Mouse (Mus musculus) limb, embryonic 13.5 days (tissue): Measurements from ENCODE around the gene Aatk. TPM values are rescaled to one million over a fixed set of nuclear protein-coding genes. Genes with fewer than 3 reads are reported as not detected.

Experiments
- ATAC-seq: fragments of 200-750 bp; cut with Nextera tagmentation; 2 replicates; pipeline ENCODE4 v1.8.0; 2017; ENCODE audit warnings: low read depth, moderate number of reproducible peaks, moderate TSS enrichment; ENCODE audit not compliant: low FRiP score
- H3K27ac ChIP-seq: fragments of 300-500 bp; sonication (generic); 2 replicates; pipeline ENCODE4 v1.5.1; 2015; ENCODE audit warnings: inconsistent platforms, mild to moderate bottlenecking, moderate library complexity
- H3K27me3 ChIP-seq: fragments of 300-500 bp; sonication (generic); 2 replicates; pipeline ENCODE4 v1.6.1; 2015; ENCODE audit warnings: mild to moderate bottlenecking, inconsistent platforms
- H3K36me3 ChIP-seq: fragments of 300-500 bp; sonication (generic); 2 replicates; pipeline ENCODE4 v1.6.1; 2015; ENCODE audit warnings: inconsistent platforms, mild to moderate bottlenecking, moderate library complexity
- H3K4me1 ChIP-seq: fragments of 300-500 bp; sonication (generic); 2 replicates; pipeline ENCODE4 v1.6.1; 2015; ENCODE audit warnings: inconsistent platforms
- H3K4me2 ChIP-seq: fragments of 300-500 bp; sonication (generic); replicated peaks from 2 replicates; pipeline ENCODE4 v1.6.1; 2015; ENCODE audit warnings: inconsistent platforms, mild to moderate bottlenecking, moderate library complexity
- H3K4me3 ChIP-seq: fragments of 300-500 bp; sonication (generic); 2 replicates; pipeline ENCODE4 v1.5.1; 2015; ENCODE audit warnings: moderate library complexity, mild to moderate bottlenecking, inconsistent platforms
- H3K9ac ChIP-seq: fragments of 300-500 bp; sonication (generic); 2 replicates; pipeline ENCODE4 v1.6.1; 2015; ENCODE audit warnings: mild to moderate bottlenecking, inconsistent platforms
- H3K9me3 ChIP-seq: fragments of 300-500 bp; sonication (generic); 2 replicates; pipeline ENCODE4 v1.6.1; 2016; ENCODE audit warnings: inconsistent platforms
- WGBS: fragments of 180-500 bp; shearing (Covaris S2); methylation state at CpG from one replicate; pipeline ENCODE4 v1.1.7; 2015; 5-methylcytosine and 5-hydroxymethylcytosine counted together
- polyA plus RNA-seq: library from polyadenylated mRNA; unstranded; fragments of >200 nt; fragmentation: Nextera tagmentation; extraction: Ambion mirVana; gene quantifications from 2 replicates; pipeline ENCODE4 v1.2.1, GENCODE M21; 2015

Aatk gene
- 5.2 and 6.1 TPM in 2 replicates for polyA plus RNA-seq

GRCm38 (mm10) chr11:120046553-120047191 lies at the start of gene Aatk:
TSS of gene Aatk (minus strand) at chr11:120047167.
- Histone ChIP-seq H3K36me3 (no peaks in the 10 kb centered on the region), H3K9ac (peak within 1 kb of the TSS; percentile 79), H3K9me3 (no peaks in the 10 kb centered on the region), H3K27me3 (peaks cover 38% of the 10 kb centered on the region), H3K4me2 (peak within 1 kb of the TSS; percentile 90), H3K4me3 (peak within 1 kb of the TSS; percentile 69), H3K4me1 (peaks cover 45% of the 10 kb centered on the region), H3K27ac (0 out of 2 replicates have a peak within 1 kb of the TSS, but pooled peaks have one; percentile 22)
- ATAC-seq = no peak
- 1% methylated on average over 45 of the region's 63 CpGs for WGBS

GRCm38 (mm10) chr11:120092817-120093591 lies 46.0 kb upstream of the Aatk start:
- Histone ChIP-seq H3K36me3 (peaks cover 68% of the 10 kb centered on the region), H3K27ac (no peak overlapping the region), H3K9me3 (no peaks in the 10 kb centered on the region), H3K4me1 (peaks cover 8% of the 10 kb centered on the region), H3K27me3 (no peaks in the 10 kb centered on the region), H3K4me2 (no peak overlapping the region), H3K9ac (no peak overlapping the region), H3K4me3 (no peak overlapping the region)
- 73% methylated on average over 23 of the region's 23 CpGs for WGBS
- no peak for ATAC-seq

- Histone ChIP-seq H3K27ac (no peak overlapping the region), H3K27me3 (no peaks in the 10 kb centered on the region), H3K4me2 (no peak overlapping the region), H3K4me1 (peaks cover 5% of the 10 kb centered on the region), H3K9me3 (no peaks in the 10 kb centered on the region), H3K9ac (no peak overlapping the region), H3K4me3 (no peak overlapping the region), H3K36me3 (peaks cover 55% of the 10 kb centered on the region)
- 90% methylated on average over 4 of the region's 4 CpGs for WGBS
- no peak for ATAC-seq
These were observed 43.7 kb upstream of the Aatk start for GRCm38 (mm10) chr11:120090661-120091060.

GRCm38 (mm10) chr11:120086702-120087152 lies 39.8 kb upstream of the Aatk start, which contains the start of gene Cep131:
TSS of gene Cep131 (minus strand) at chr11:120086827.
- peak within 1 kb of the TSS; percentile 76 for H3K4me2 ChIP-seq
- no peaks in the 10 kb centered on the region for H3K27me3 ChIP-seq
- peak within 1 kb of the TSS; percentile 93 for H3K9ac ChIP-seq
- H3K4me3 ChIP-seq = peak within 1 kb of the TSS; percentile 86
- H3K36me3 ChIP-seq = peaks cover 39% of the 10 kb centered on the region
- ATAC-seq = peak; percentile 99
- H3K9me3 ChIP-seq = no peaks in the 10 kb centered on the region
- under 1% methylated on average over 42 of the region's 42 CpGs for WGBS
- peak within 1 kb of the TSS; percentile 77 for H3K27ac ChIP-seq
- H3K4me1 ChIP-seq = peaks cover 10% of the 10 kb centered on the region

- under 1% methylated on average over 25 of the region's 25 CpGs for whole genome bisulfite sequencing
- ATAC-seq = peak; percentile 9; the same call in 1 of the 2 replicates
- peak overlapping the region; percentile 93 for H3K9ac ChIP-seq
- peak overlapping the region; percentile 76 for H3K4me2 ChIP-seq
- H3K4me1 ChIP-seq = peaks cover 10% of the 10 kb centered on the region
- H3K4me3 ChIP-seq = peak overlapping the region; percentile 86
- H3K27me3 ChIP-seq = no peaks in the 10 kb centered on the region
- H3K27ac ChIP-seq = peak overlapping the region; percentile 77
- H3K36me3 ChIP-seq = peaks cover 39% of the 10 kb centered on the region
- H3K9me3 ChIP-seq = no peaks in the 10 kb centered on the region
These were observed 39.1 kb upstream of the Aatk start for GRCm38 (mm10) chr11:120085891-120086627.

GRCm38 (mm10) chr11:120080282-120080681 lies 33.3 kb upstream of the Aatk start:
- peaks cover 85% of the 10 kb centered on the region for H3K36me3 ChIP-seq
- H3K27ac ChIP-seq = no peak overlapping the region
- no peaks in the 10 kb centered on the region for H3K9me3 ChIP-seq
- 89% methylated on average over 6 of the region's 6 CpGs for WGBS
- no peak overlapping the region for H3K9ac ChIP-seq
- H3K4me2 ChIP-seq = no peak overlapping the region
- no peaks in the 10 kb centered on the region for H3K27me3 ChIP-seq
- H3K4me1 ChIP-seq = peaks cover 8% of the 10 kb centered on the region
- no peak for ATAC-seq
- no peak overlapping the region for H3K4me3 ChIP-seq

- 85% methylated on average over 3 of the region's 3 CpGs for WGBS
- Histone ChIP-seq H3K4me3 (no peak overlapping the region), H3K27ac (no peak overlapping the region), H3K27me3 (no peaks in the 10 kb centered on the region), H3K36me3 (peaks cover 95% of the 10 kb centered on the region), H3K4me1 (peaks cover 14% of the 10 kb centered on the region), H3K9me3 (no peaks in the 10 kb centered on the region), H3K9ac (no peak overlapping the region), H3K4me2 (no peak overlapping the region)
- no peak for ATAC-seq
These were observed 29.2 kb upstream of the Aatk start for GRCm38 (mm10) chr11:120076191-120076590.

GRCm38 (mm10) chr11:120072986-120073647 lies 26.1 kb upstream of the Aatk start:
- no peak overlapping the region for H3K9ac ChIP-seq
- no peak overlapping the region for H3K4me2 ChIP-seq
- no peak for ATAC-seq
- no peaks in the 10 kb centered on the region for H3K27me3 ChIP-seq
- no peak overlapping the region for H3K27ac ChIP-seq
- peaks cover 96% of the 10 kb centered on the region for H3K36me3 ChIP-seq
- no peaks in the 10 kb centered on the region for H3K9me3 ChIP-seq
- peaks cover 14% of the 10 kb centered on the region for H3K4me1 ChIP-seq
- no peak overlapping the region for H3K4me3 ChIP-seq
- WGBS = 90% methylated on average over 9 of the region's 9 CpGs

- Histone ChIP-seq H3K27me3 (no peaks in the 10 kb centered on the region), H3K9ac (no peak overlapping the region), H3K4me1 (peaks cover 14% of the 10 kb centered on the region), H3K36me3 (peaks cover 97% of the 10 kb centered on the region), H3K9me3 (no peaks in the 10 kb centered on the region), H3K27ac (no peak overlapping the region), H3K4me3 (no peak overlapping the region), H3K4me2 (no peak overlapping the region)
- no peak for ATAC-seq
- WGBS = 79% methylated on average over 7 of the region's 7 CpGs
These were observed 24.9 kb upstream of the Aatk start for GRCm38 (mm10) chr11:120071731-120072320.

- H3K9ac ChIP-seq = no peak overlapping the region
- no peak overlapping the region for H3K4me2 ChIP-seq
- H3K4me1 ChIP-seq = peaks cover 14% of the 10 kb centered on the region
- H3K9me3 ChIP-seq = no peaks in the 10 kb centered on the region
- peaks cover 97% of the 10 kb centered on the region for H3K36me3 ChIP-seq
- H3K27me3 ChIP-seq = no peaks in the 10 kb centered on the region
- no peak overlapping the region for H3K4me3 ChIP-seq
- no peak for ATAC-seq
- H3K27ac ChIP-seq = no peak overlapping the region
- 64% methylated on average over 12 of the region's 12 CpGs for WGBS
These were observed 24.1 kb upstream of the Aatk start for GRCm38 (mm10) chr11:120071065-120071464.

- no peaks in the 10 kb centered on the region for H3K27me3 ChIP-seq
- no peak overlapping the region for H3K4me3 ChIP-seq
- peaks cover 9% of the 10 kb centered on the region for H3K4me1 ChIP-seq
- H3K9ac ChIP-seq = no peak overlapping the region
- ATAC-seq = no peak
- H3K36me3 ChIP-seq = peaks cover 97% of the 10 kb centered on the region
- H3K27ac ChIP-seq = no peak overlapping the region
- no peaks in the 10 kb centered on the region for H3K9me3 ChIP-seq
- no peak overlapping the region for H3K4me2 ChIP-seq
- 90% methylated on average over 27 of the region's 27 CpGs for WGBS
These were observed 23.4 kb upstream of the Aatk start for GRCm38 (mm10) chr11:120070286-120070930.
